Mouse (Mus musculus): ENCODE measurements around the gene Yipf4.
"Not testable (repeated sequence)": the region's sequence is repeated elsewhere in the genome, so short reads cannot be mapped to it uniquely, and the experiment has no call there.

The Yipf4 gene

GRCm38 (mm10) chr17:74489024-74489900 is at the start of gene Yipf4:
Gene Yipf4, plus strand, starts transcription at chr17:74489493.
- peak; percentile 96 for DNase-seq (ENCODE audit: low read depth)

GRCm38 (mm10) chr17:74440486-74440885 is 48.8 kb upstream of the Yipf4 start:
- peak; percentile 38 for DNase-seq (ENCODE audit: low read depth)

GRCm38 (mm10) chr17:74449776-74450175 is 39.5 kb upstream of the Yipf4 start:
- no peak for DNase-seq (ENCODE audit: low read depth)

GRCm38 (mm10) chr17:74453928-74454327 is 35.4 kb upstream of the Yipf4 start:
- no peak for DNase-seq (ENCODE audit: low read depth)

GRCm38 (mm10) chr17:74454660-74455059 is 34.6 kb upstream of the Yipf4 start:
- DNase-seq (ENCODE audit: low read depth) = no peak

GRCm38 (mm10) chr17:74455426-74455825 is 33.9 kb upstream of the Yipf4 start:
- DNase-seq (ENCODE audit: low read depth) = no peak

GRCm38 (mm10) chr17:74456825-74457224 is 32.5 kb upstream of the Yipf4 start:
- no peak for DNase-seq (ENCODE audit: low read depth)

GRCm38 (mm10) chr17:74457972-74458677 is 31.2 kb upstream of the Yipf4 start:
- no peak for DNase-seq (ENCODE audit: low read depth)

- peak; percentile 9 for DNase-seq (ENCODE audit: low read depth)
These were observed 30.4 kb upstream of the Yipf4 start, which contains the start of gene Nlrc4 for GRCm38 (mm10) chr17:74458711-74459408. Gene Nlrc4, minus strand, starts transcription at chr17:74459142.

GRCm38 (mm10) chr17:74463510-74463909 is 25.8 kb upstream of the Yipf4 start:
- no peak for DNase-seq (ENCODE audit: low read depth)

GRCm38 (mm10) chr17:74467981-74468380 is 21.3 kb upstream of the Yipf4 start:
- DNase-seq (ENCODE audit: low read depth) = not testable (repeated sequence)

GRCm38 (mm10) chr17:74470133-74470532 is 19.2 kb upstream of the Yipf4 start:
- not testable (repeated sequence) for DNase-seq (ENCODE audit: low read depth)

GRCm38 (mm10) chr17:74480361-74481069 is 8.8 kb upstream of the Yipf4 start:
- no peak for DNase-seq (ENCODE audit: low read depth)

GRCm38 (mm10) chr17:74489901-74490220 is 568 bp downstream of the Yipf4 start:
- no peak for DNase-seq (ENCODE audit: low read depth)

GRCm38 (mm10) chr17:74491565-74491964 is 2.3 kb downstream of the Yipf4 start:
- no peak for DNase-seq (ENCODE audit: low read depth)

GRCm38 (mm10) chr17:74500204-74500603 is 10.9 kb downstream of the Yipf4 start:
- no peak for DNase-seq (ENCODE audit: low read depth)

GRCm38 (mm10) chr17:74501085-74501484 is 11.8 kb downstream of the Yipf4 start:
- DNase-seq (ENCODE audit: low read depth) = no peak

GRCm38 (mm10) chr17:74507934-74508333 is 18.6 kb downstream of the Yipf4 start:
- no peak for DNase-seq (ENCODE audit: low read depth)

GRCm38 (mm10) chr17:74508600-74508999 is 19.3 kb downstream of the Yipf4 start:
- no peak for DNase-seq (ENCODE audit: low read depth)

GRCm38 (mm10) chr17:74512308-74512707 is 23.0 kb downstream of the Yipf4 start:
- DNase-seq (ENCODE audit: low read depth) = no peak

GRCm38 (mm10) chr17:74522797-74523723 is 33.8 kb downstream of the Yipf4 start:
- DNase-seq (ENCODE audit: low read depth) = no peak

Measured in c-Kit-positive CD71-negative TER-119-negative erythroid progenitor cells, embryonic 14.5 days (primary cell).